Comparison of ENCODE assay signal across 17 mouse cellular contexts in genomic region chr6:97316716-97317115, GRCm38 (mm10).
"Had no signal": no experiment of that assay in that cellular context is flagged by ENCODE, and none has a peak within 500 bp of the region (broad histone marks: within the 10 kb centered on the region; RNA-seq: fewer than 3 reads in every experiment).

No protein-coding gene starts in this region.

- DNase-seq: lung, adult 2 months; lung, postnatal 14 days; lung, postnatal 36 days; right cerebral cortex, postnatal 14 days; right cerebral cortex, postnatal 4 days; spleen, adult 18-20 months; thymus, adult 18-20 months; thymus, postnatal 14 days; thymus, postnatal 36 days had no signal

- H3K27me3 ChIP-seq: lung, embryonic 15.5 days; megakaryocyte, embryonic 14.5 days; neural tube, embryonic 12.5 days had no signal

- ATAC-seq: lung, postnatal 0 days; midbrain, embryonic 13.5 days; midbrain, embryonic 15.5 days had no signal

- H3K4me3 ChIP-seq: lung, embryonic 15.5 days; megakaryocyte, embryonic 14.5 days; midbrain, embryonic 13.5 days; midbrain, embryonic 15.5 days; neural tube, embryonic 12.5 days had no signal

- H3K9me3 ChIP-seq: lung, embryonic 15.5 days; megakaryocyte, embryonic 14.5 days; midbrain, embryonic 13.5 days; midbrain, embryonic 15.5 days; neural tube, embryonic 12.5 days had no signal

- H3K27ac ChIP-seq: lung, embryonic 15.5 days; macrophage; midbrain, embryonic 13.5 days; midbrain, embryonic 15.5 days; neural tube, embryonic 12.5 days had no signal

- H3K36me3 ChIP-seq: lung, embryonic 15.5 days; midbrain, embryonic 13.5 days; midbrain, embryonic 15.5 days; neural tube, embryonic 12.5 days had no signal

- H3K9ac ChIP-seq: lung, embryonic 15.5 days; midbrain, embryonic 13.5 days; midbrain, embryonic 15.5 days; neural tube, embryonic 12.5 days had no signal

- H3K4me2 ChIP-seq: lung, embryonic 15.5 days; midbrain, embryonic 11.5 days; midbrain, embryonic 13.5 days; midbrain, embryonic 15.5 days; neural tube, embryonic 12.5 days had no signal
